Mouse (Mus musculus): ENCODE results near the gene Ffar4. TPM values are rescaled to one million over a fixed set of nuclear protein-coding genes. Genes with fewer than 3 reads are reported as not detected.

Gene Ffar4
- polyA plus RNA-seq (2015; fragmentation: Nextera tagmentation; extraction: Ambion mirVana), result 1.4 and 1.7 TPM in 2 replicates

GRCm38 (mm10) chr19:38096858-38097758 is at the start of gene Ffar4:
Gene Ffar4, plus strand, starts transcription at chr19:38097071.
- Histone ChIP-seq H3K36me3 (no peaks in the 10 kb centered on the region), H3K27me3 (peaks cover 47% of the 10 kb centered on the region), H3K9me3 (replicated peaks) (no peaks in the 10 kb centered on the region), H3K4me2 (peak within 1 kb of the TSS; percentile 69), H3K9ac (peak within 1 kb of the TSS; percentile 26; the same call in 1 of the 2 replicates), H3K4me3 (replicated peaks) (peak within 1 kb of the TSS; percentile 39), H3K27ac (no peak within 1 kb of the TSS), H3K4me1 (peaks cover 23% of the 10 kb centered on the region)
- WGBS, result under 1% methylated on average over 77 of the region's 77 CpGs
- peak; percentile 65 for ATAC-seq (replicated peaks; ENCODE audit: low FRiP score)

DNA sequence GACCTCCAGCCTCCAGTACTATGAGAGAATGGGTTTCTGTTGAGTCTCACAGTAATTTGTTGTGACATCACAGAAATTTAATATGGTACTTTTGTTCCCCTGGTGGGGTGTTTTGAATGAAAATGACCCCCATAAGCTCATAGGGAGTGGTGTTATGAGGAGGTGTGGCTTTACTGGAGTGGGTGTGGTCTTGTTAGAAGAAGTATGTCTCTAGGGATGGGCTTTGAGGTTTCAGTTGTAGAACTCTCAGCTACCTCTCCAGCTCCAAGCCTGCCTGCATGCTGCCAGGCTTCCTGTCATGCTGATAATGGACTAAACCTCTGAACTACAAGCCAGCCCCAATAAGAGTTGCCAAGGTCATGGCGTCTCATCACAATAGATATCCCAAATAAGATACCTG is 47.2 kb upstream of the Ffar4 start:
- H3K9ac ChIP-seq, result no peak overlapping the region
- ATAC-seq (replicated peaks; ENCODE audit: low FRiP score), result no peak
- H3K36me3 ChIP-seq, result no peaks in the 10 kb centered on the region
- H3K27me3 ChIP-seq, result 0 out of 2 replicates have a peak, but pooled peaks cover 5% of the 10 kb centered on the region
- H3K27ac ChIP-seq, result no peak overlapping the region
- 90% methylated on average over 1 of the region's 1 CpGs for WGBS
- H3K4me1 ChIP-seq, result peaks cover 9% of the 10 kb centered on the region
- no peak overlapping the region for H3K4me3 ChIP-seq (replicated peaks)
- H3K4me2 ChIP-seq, result no peak overlapping the region
- H3K9me3 ChIP-seq (replicated peaks), result no peaks in the 10 kb centered on the region

DNA sequence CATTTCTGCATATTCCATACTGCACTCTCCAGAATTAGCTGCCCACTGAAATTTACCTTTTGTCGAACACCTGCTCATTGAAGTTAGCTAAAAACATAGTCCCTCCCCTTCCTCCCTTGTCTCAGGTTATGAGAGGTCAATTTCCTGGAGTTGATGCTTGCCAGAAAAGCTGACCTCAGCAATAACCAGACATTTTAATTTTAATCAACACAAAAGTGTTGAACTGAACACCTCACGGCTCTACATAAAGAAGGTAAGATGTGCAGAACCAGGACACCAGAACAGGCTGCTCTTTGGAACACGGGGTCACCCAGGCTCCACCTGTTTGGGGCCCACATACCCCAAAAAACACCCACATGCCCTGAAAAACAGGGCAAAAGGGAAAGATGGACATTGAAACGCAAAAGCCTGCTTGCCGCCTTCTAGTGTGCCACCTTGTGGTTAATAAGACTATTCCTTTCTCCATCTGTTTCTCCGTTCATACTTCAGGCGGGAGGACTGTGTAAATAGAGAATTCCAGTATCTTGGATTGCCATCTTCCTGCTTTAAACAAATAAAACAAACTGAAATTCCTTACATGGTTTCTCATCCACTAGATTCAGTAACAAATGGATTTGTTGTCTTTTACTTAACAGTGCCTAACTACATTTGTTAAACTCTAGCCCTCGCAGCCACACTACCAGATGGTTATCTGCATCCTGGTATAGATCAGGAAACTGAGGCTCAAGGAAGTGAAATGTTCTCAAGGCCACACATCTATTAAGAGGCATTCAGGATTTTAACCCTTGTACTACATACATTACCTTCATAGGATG is 43.4 kb upstream of the Ffar4 start:
- 0 out of 2 replicates have a peak overlapping the region, but pooled peaks have one; percentile 62 for H3K27ac ChIP-seq
- no peaks in the 10 kb centered on the region for H3K27me3 ChIP-seq
- peaks cover 21% of the 10 kb centered on the region for H3K4me1 ChIP-seq
- no peaks in the 10 kb centered on the region for H3K9me3 ChIP-seq (replicated peaks)
- peaks cover 13% of the 10 kb centered on the region for H3K36me3 ChIP-seq
- 27% methylated on average over 8 of the region's 8 CpGs for WGBS
- ATAC-seq (replicated peaks; ENCODE audit: low FRiP score), result no peak
- peak overlapping the region; percentile 84 for H3K4me2 ChIP-seq
- H3K9ac ChIP-seq, result peak overlapping the region; percentile 44; the same call in 1 of the 2 replicates
- peak overlapping the region; percentile 88 for H3K4me3 ChIP-seq (replicated peaks)

GRCm38 (mm10) chr19:38054149-38054719 is 42.6 kb upstream of the Ffar4 start:
- Histone ChIP-seq H3K9ac (peak overlapping the region; percentile 44), H3K4me2 (peak overlapping the region; percentile 84), H3K4me3 (replicated peaks) (peak overlapping the region; percentile 88), H3K9me3 (replicated peaks) (no peaks in the 10 kb centered on the region), H3K27me3 (no peaks in the 10 kb centered on the region), H3K4me1 (peaks cover 21% of the 10 kb centered on the region), H3K36me3 (peaks cover 20% of the 10 kb centered on the region), H3K27ac (peak overlapping the region; percentile 62)
- ATAC-seq (replicated peaks; ENCODE audit: low FRiP score), result peak; percentile 92
- WGBS, result under 1% methylated on average over 23 of the region's 23 CpGs

DNA sequence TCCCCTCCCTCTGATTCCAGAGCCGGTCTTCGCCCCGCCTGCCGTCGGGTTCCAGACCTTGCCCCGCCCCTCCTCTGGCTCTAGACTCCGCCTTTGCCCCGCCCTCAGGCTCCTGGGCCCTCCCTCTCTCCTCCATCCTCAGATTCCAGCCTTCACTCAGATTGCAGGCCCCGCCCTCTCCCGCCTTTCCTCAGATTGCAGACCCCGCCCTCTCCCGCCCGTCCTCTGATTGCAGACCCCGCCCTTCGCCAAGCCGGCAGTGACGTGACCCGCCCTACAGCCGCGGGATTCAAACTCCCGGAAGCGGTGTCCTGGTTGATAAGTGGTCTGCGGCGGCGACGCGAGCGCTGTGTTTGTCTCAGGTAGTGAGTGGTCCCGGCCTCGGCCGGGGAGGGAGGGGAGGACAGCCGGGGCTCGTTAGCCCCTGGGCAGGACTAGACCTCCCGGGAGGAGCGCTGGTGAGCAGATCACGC is 42.1 kb upstream of the Ffar4 start, which contains the start of gene Cep55:
TSS of gene Cep55 (plus strand) at position 292 of the 473 bp plus-strand sequence.
- Histone ChIP-seq H3K9me3 (replicated peaks) (no peaks in the 10 kb centered on the region), H3K4me3 (replicated peaks) (peak within 1 kb of the TSS; percentile 88), H3K9ac (peak within 1 kb of the TSS; percentile 62), H3K36me3 (peaks cover 26% of the 10 kb centered on the region), H3K4me1 (peaks cover 21% of the 10 kb centered on the region), H3K27ac (peak within 1 kb of the TSS; percentile 79), H3K4me2 (peak within 1 kb of the TSS; percentile 84), H3K27me3 (no peaks in the 10 kb centered on the region)
- 1% methylated on average over 35 of the region's 36 CpGs for WGBS
- peak; percentile 95 for ATAC-seq (replicated peaks; ENCODE audit: low FRiP score)

- Histone ChIP-seq H3K9ac (peak overlapping the region; percentile 62), H3K4me2 (peak overlapping the region; percentile 84), H3K36me3 (peaks cover 36% of the 10 kb centered on the region), H3K27me3 (no peaks in the 10 kb centered on the region), H3K9me3 (replicated peaks) (no peaks in the 10 kb centered on the region), H3K4me1 (peaks cover 21% of the 10 kb centered on the region), H3K4me3 (replicated peaks) (peak overlapping the region; percentile 88), H3K27ac (no peak overlapping the region)
- 9% methylated on average over 6 of the region's 6 CpGs for WGBS
- no peak for ATAC-seq (replicated peaks; ENCODE audit: low FRiP score)
Observed at GRCm38 (mm10) chr19:38055798-38056197, 41.1 kb upstream of the Ffar4 start.

DNA sequence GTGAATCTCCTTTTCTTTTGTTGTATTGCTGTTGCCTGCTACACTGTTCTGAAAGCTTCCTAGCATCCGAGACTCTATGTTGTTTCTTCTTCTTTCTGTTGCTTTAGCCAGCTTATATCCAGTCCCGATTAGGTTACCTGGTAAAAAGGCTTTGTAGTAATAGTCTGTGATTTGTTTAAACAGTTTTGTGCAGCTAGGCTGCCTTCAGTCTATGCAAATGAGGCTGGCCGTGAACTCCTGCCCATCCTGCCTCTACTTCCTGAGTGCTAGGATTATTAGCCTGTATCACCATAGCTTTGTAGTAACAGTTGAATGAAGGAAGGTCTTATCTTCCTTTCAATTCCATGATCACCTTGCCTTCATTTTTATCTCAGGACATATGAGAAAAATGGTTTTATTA is 40.6 kb upstream of the Ffar4 start:
- WGBS, result 45% methylated on average over 3 of the region's 3 CpGs
- Histone ChIP-seq H3K4me3 (replicated peaks) (peak overlapping the region; percentile 88), H3K27ac (no peak overlapping the region), H3K4me2 (peak overlapping the region; percentile 84), H3K9me3 (replicated peaks) (no peaks in the 10 kb centered on the region), H3K9ac (peak overlapping the region; percentile 26; the same call in 1 of the 2 replicates), H3K4me1 (peaks cover 21% of the 10 kb centered on the region), H3K27me3 (no peaks in the 10 kb centered on the region), H3K36me3 (peaks cover 41% of the 10 kb centered on the region)
- no peak for ATAC-seq (replicated peaks; ENCODE audit: low FRiP score)

GRCm38 (mm10) chr19:38056931-38057330 is 39.9 kb upstream of the Ffar4 start:
- peaks cover 45% of the 10 kb centered on the region for H3K36me3 ChIP-seq
- no peak overlapping the region for H3K9ac ChIP-seq
- peaks cover 21% of the 10 kb centered on the region for H3K4me1 ChIP-seq
- WGBS, result 90% methylated on average over 8 of the region's 8 CpGs
- H3K4me2 ChIP-seq, result no peak overlapping the region
- H3K27ac ChIP-seq, result no peak overlapping the region
- H3K4me3 ChIP-seq (replicated peaks), result no peak overlapping the region
- no peak for ATAC-seq (replicated peaks; ENCODE audit: low FRiP score)
- H3K27me3 ChIP-seq, result no peaks in the 10 kb centered on the region
- H3K9me3 ChIP-seq (replicated peaks), result no peaks in the 10 kb centered on the region

GRCm38 (mm10) chr19:38063201-38063600 is 33.7 kb upstream of the Ffar4 start:
- H3K27me3 ChIP-seq, result no peaks in the 10 kb centered on the region
- no peak overlapping the region for H3K9ac ChIP-seq

GRCm38 (mm10) chr19:38064051-38064450 is 32.8 kb upstream of the Ffar4 start:
- H3K36me3 ChIP-seq, result peaks cover 69% of the 10 kb centered on the region
- 95% methylated on average over 1 of the region's 1 CpGs for WGBS

More at GRCm38 (mm10) chr19:38063201-38063600, 33.7 kb upstream of the Ffar4 start:
- Histone ChIP-seq H3K4me3 (replicated peaks) (no peak overlapping the region), H3K9me3 (replicated peaks) (no peaks in the 10 kb centered on the region), H3K27ac (no peak overlapping the region), H3K4me2 (no peak overlapping the region), H3K36me3 (peaks cover 73% of the 10 kb centered on the region), H3K4me1 (no peaks in the 10 kb centered on the region)
- ATAC-seq (replicated peaks; ENCODE audit: low FRiP score), result no peak
- WGBS, result 91% methylated on average over 3 of the region's 3 CpGs

GRCm38 (mm10) chr19:38073226-38073625 is 23.6 kb upstream of the Ffar4 start:
- H3K4me3 ChIP-seq (replicated peaks), result no peak overlapping the region
- whole genome bisulfite sequencing, result 98% methylated on average over 5 of the region's 5 CpGs
- H3K4me2 ChIP-seq, result no peak overlapping the region
- H3K27ac ChIP-seq, result no peak overlapping the region
- H3K4me1 ChIP-seq, result no peaks in the 10 kb centered on the region
- H3K9me3 ChIP-seq (replicated peaks), result no peaks in the 10 kb centered on the region
- peaks cover 53% of the 10 kb centered on the region for H3K36me3 ChIP-seq
- ATAC-seq (replicated peaks; ENCODE audit: low FRiP score), result no peak
- H3K27me3 ChIP-seq, result no peaks in the 10 kb centered on the region
- no peak overlapping the region for H3K9ac ChIP-seq

More at GRCm38 (mm10) chr19:38064051-38064450, 32.8 kb upstream of the Ffar4 start:
- no peaks in the 10 kb centered on the region for H3K4me1 ChIP-seq
- no peak overlapping the region for H3K27ac ChIP-seq
- no peaks in the 10 kb centered on the region for H3K27me3 ChIP-seq
- no peak for ATAC-seq (replicated peaks; ENCODE audit: low FRiP score)
- H3K4me3 ChIP-seq (replicated peaks), result no peak overlapping the region
- no peaks in the 10 kb centered on the region for H3K9me3 ChIP-seq (replicated peaks)
- H3K9ac ChIP-seq, result no peak overlapping the region
- no peak overlapping the region for H3K4me2 ChIP-seq
